ENCODE assay signal across 8 mouse cellular contexts in genomic region chr3:53202184-53202583, GRCm38 (mm10).
A peak's percentile ranks its signal among the peaks of the same experiment; 100 is the strongest.
DNase-seq lines count a peak whose midpoint lies in the region; ATAC-seq and TF ChIP-seq lines count a peak whose summit lies in the region.

No protein-coding gene starts in this region.

- no peaks in the 10 kb centered on the region for H3K9me3 ChIP-seq in neural tube, embryonic 11.5 days (ENCODE audit: control insufficient read depth, low read length)
- no peaks in the 10 kb centered on the region for H3K9me3 ChIP-seq in hindbrain, embryonic 12.5 days (replicated peaks)
- no peaks in the 10 kb centered on the region for H3K9me3 ChIP-seq in stomach, postnatal 0 days (ENCODE audit: control insufficient read depth, low read length)

- DNase-seq in embryo, embryonic 11 days = peak; percentile 8
- DNase-seq in embryo, embryonic 10 days (ENCODE audit: low spot score) = no peak
- no peak for DNase-seq in neural tube, embryonic 11.5 days (ENCODE audit: low spot score)
- DNase-seq in neural tube, embryonic 10.5 days (ENCODE audit: extremely low spot score, low spot score) = no peak
- DNase-seq in stomach, postnatal 0 days (ENCODE audit: low spot score) = no peak
- DNase-seq in thymus, postnatal 36 days = no peak

- H3K27ac ChIP-seq in neural tube, embryonic 11.5 days (ENCODE audit: low read depth, low read length) = peak overlapping the region; percentile 46; the same call in 1 of the 2 replicates
- H3K27ac ChIP-seq in hindbrain, embryonic 12.5 days = peak overlapping the region; percentile 60
- H3K27ac ChIP-seq in stomach, postnatal 0 days (replicated peaks) = no peak overlapping the region

- 57% methylated on average over 6 of the region's 6 CpGs for WGBS in neural tube, embryonic 11.5 days
- WGBS in hindbrain, embryonic 12.5 days = 29% methylated on average over 6 of the region's 6 CpGs
- WGBS in stomach, postnatal 0 days = 70% methylated on average over 6 of the region's 6 CpGs

- H3K4me3 ChIP-seq in neural tube, embryonic 11.5 days (ENCODE audit: low read depth, low read length) = no peak overlapping the region
- H3K4me3 ChIP-seq in hindbrain, embryonic 12.5 days = no peak overlapping the region
- H3K4me3 ChIP-seq in stomach, postnatal 0 days (ENCODE audit: low read depth, low read length) = no peak overlapping the region

- no peaks in the 10 kb centered on the region for H3K36me3 ChIP-seq in neural tube, embryonic 11.5 days (ENCODE audit: control insufficient read depth, insufficient read depth, low read length)
- no peaks in the 10 kb centered on the region for H3K36me3 ChIP-seq in hindbrain, embryonic 12.5 days
- no peaks in the 10 kb centered on the region for H3K36me3 ChIP-seq in stomach, postnatal 0 days (ENCODE audit: control insufficient read depth, insufficient read depth, low read length)

- no peak overlapping the region for H3K4me2 ChIP-seq in neural tube, embryonic 11.5 days (ENCODE audit: low read depth)
- H3K4me2 ChIP-seq in hindbrain, embryonic 12.5 days (replicated peaks) = no peak overlapping the region; the same call in 1 of the 2 replicates
- no peak overlapping the region for H3K4me2 ChIP-seq in stomach, postnatal 0 days (replicated peaks; ENCODE audit: low read depth)

- no peaks in the 10 kb centered on the region for H3K27me3 ChIP-seq in neural tube, embryonic 11.5 days (ENCODE audit: control insufficient read depth, insufficient read depth, low read length)
- no peaks in the 10 kb centered on the region for H3K27me3 ChIP-seq in hindbrain, embryonic 12.5 days
- no peaks in the 10 kb centered on the region for H3K27me3 ChIP-seq in stomach, postnatal 0 days (ENCODE audit: control insufficient read depth, insufficient read depth, low read length)

- TF ChIP-seq EP300 in stomach, postnatal 0 days (optimal IDR thresholded peaks at IDR 0.05) = no peak

- TF ChIP-seq CTCF in stomach, postnatal 0 days (IDR thresholded peaks at IDR 0.05; ENCODE audit: low read depth) = no peak

- H3K9ac ChIP-seq in neural tube, embryonic 11.5 days (ENCODE audit: low read length) = no peak overlapping the region
- no peak overlapping the region for H3K9ac ChIP-seq in hindbrain, embryonic 12.5 days
- H3K9ac ChIP-seq in stomach, postnatal 0 days (ENCODE audit: low read length) = no peak overlapping the region

- ATAC-seq in neural tube, embryonic 11.5 days (ENCODE audit: insufficient read depth, low FRiP score, low TSS enrichment) = no peak
- ATAC-seq in hindbrain, embryonic 12.5 days (ENCODE audit: low FRiP score) = no peak
- ATAC-seq in stomach, postnatal 0 days (ENCODE audit: low FRiP score, low TSS enrichment) = no peak
- no peak for ATAC-seq in erythroid progenitor cell, adult 5-6 weeks (replicated peaks; ENCODE audit: low FRiP score, poor library complexity, severe bottlenecking)

- peaks cover 28% of the 10 kb centered on the region; the same call in 1 of the 2 replicates for H3K4me1 ChIP-seq in neural tube, embryonic 11.5 days (ENCODE audit: control insufficient read depth, insufficient read depth, low read length)
- H3K4me1 ChIP-seq in hindbrain, embryonic 12.5 days = peaks cover 53% of the 10 kb centered on the region
- 0 out of 2 replicates have a peak, but pooled peaks cover 3% of the 10 kb centered on the region for H3K4me1 ChIP-seq in stomach, postnatal 0 days (replicated peaks; ENCODE audit: control insufficient read depth, insufficient read depth)
